Mouse (Mus musculus) erythroblast, embryonic 14.5 days (primary cell): ENCODE data around the gene Acvrl1.

Source experiments
- GATA1 ChIP-seq: IDR thresholded peaks from 2 replicates; pipeline ENCODE4 v1.6.1; 2012; ENCODE audit warnings: low read length, inconsistent platforms, mixed read lengths
- TAL1 ChIP-seq: IDR thresholded peaks from 3 replicates; pipeline ENCODE4 v1.6.1; 2012; ENCODE audit warnings: low read length, inconsistent platforms, mixed read lengths

DNA sequence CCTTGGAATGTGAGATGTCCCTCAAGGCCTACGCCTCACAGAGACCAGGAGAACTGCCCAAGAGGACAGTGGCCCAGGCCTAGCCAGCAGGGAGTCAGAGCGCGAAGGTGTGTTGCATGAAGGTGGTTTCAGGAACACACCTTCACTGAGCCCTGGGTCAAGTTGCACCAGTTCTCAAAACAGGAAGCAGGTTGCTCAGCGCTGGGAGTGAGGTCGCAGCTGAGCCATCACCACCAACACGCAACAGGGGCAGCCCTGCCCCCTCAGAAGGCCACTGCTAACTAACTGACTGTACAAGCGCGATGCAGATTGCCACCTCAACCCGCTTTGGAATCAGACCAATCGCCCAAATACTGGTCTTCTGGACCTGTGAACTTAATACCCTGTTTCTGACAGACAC lies 43.8 kb upstream of the Acvrl1 start:
- TF ChIP-seq GATA1 (no peak), TAL1 (no peak)
